Comparison of ENCODE assay signal across 9 mouse cellular contexts in the genomic region with DNA sequence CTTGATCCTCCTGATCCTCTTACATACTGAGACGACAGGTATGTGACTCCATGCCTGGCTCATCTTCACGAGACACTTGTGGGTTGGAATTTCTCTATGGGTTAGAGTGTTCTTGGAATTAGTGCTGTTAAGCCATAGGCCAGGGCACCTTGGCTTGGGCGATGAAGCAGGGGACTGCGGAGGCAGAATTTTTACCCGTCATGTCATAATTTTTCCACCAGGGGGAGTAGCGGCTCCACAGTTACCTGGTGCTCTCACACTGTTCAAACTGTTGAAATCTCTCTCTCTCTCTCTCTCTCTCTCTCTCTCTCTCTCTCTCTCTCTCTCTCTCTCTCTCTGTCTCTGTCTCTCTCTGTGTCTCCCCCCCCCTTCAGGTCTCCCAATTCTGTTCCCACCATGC. TPM values are rescaled to one million over a fixed set of nuclear protein-coding genes. Genes with fewer than 3 reads are reported as not detected.
DNase-seq lines count a peak whose midpoint lies in the region; ATAC-seq and TF ChIP-seq lines count a peak whose summit lies in the region.
"Had no signal": no experiment of that assay in that cellular context is flagged by ENCODE, and none has a peak within 500 bp of the region (broad histone marks: within the 10 kb centered on the region; RNA-seq: fewer than 3 reads in every experiment).

No protein-coding gene starts in this region.

- H3K27me3 ChIP-seq in G1E (ENCODE audit: insufficient read depth, low read length) = no peaks in the 10 kb centered on the region
- no peaks in the 10 kb centered on the region for H3K27me3 ChIP-seq in lung, postnatal 0 days (replicated peaks; ENCODE audit: insufficient read depth, low read length)
- H3K27me3 ChIP-seq: neural tube, embryonic 12.5 days had no signal

- WGBS in lung, postnatal 0 days = 11% methylated on average over 6 of the region's 6 CpGs

- TF ChIP-seq EP300 in lung, postnatal 0 days (IDR thresholded peaks at IDR 0.05) = no peak

- no peak overlapping the region for H3K27ac ChIP-seq in lung, postnatal 0 days (ENCODE audit: low read length)
- H3K27ac ChIP-seq: neural tube, embryonic 12.5 days had no signal

- H3K4me1 ChIP-seq in G1E (ENCODE audit: insufficient read depth, low read depth, low read length) = no peaks in the 10 kb centered on the region
- H3K4me1 ChIP-seq in lung, postnatal 0 days (ENCODE audit: insufficient read depth, low read depth, low read length) = no peaks in the 10 kb centered on the region; the same call in 1 of the 2 replicates
- H3K4me1 ChIP-seq: neural tube, embryonic 12.5 days had no signal

- H3K36me3 ChIP-seq in G1E (replicated peaks) = no peaks in the 10 kb centered on the region
- no peaks in the 10 kb centered on the region for H3K36me3 ChIP-seq in lung, postnatal 0 days (ENCODE audit: insufficient read depth, low read length)
- H3K36me3 ChIP-seq: neural tube, embryonic 12.5 days had no signal

- ATAC-seq in G1E (ENCODE audit: extremely low read depth, insufficient number of reproducible peaks, low FRiP score, poor library complexity, severe bottlenecking) = no peak
- ATAC-seq in frontal cortex, adult (ENCODE audit: low TSS enrichment) = peak; percentile 52; the same call in 1 of the 2 replicates
- 0 out of 2 replicates have a peak, but pooled peaks have one; percentile 33 for ATAC-seq in lung, postnatal 0 days
- no peak for ATAC-seq in erythroid progenitor cell, adult 5-6 weeks (replicated peaks; ENCODE audit: low FRiP score, poor library complexity, severe bottlenecking)

- 0 out of 2 replicates have a peak, but pooled peaks have one; percentile 10 for TF ChIP-seq CTCF in G1E (IDR thresholded peaks at IDR 0.05; ENCODE audit: low read depth, low read length)
- TF ChIP-seq CTCF in lung, postnatal 0 days (IDR thresholded peaks at IDR 0.05) = peak; percentile 75

- H3K9ac ChIP-seq in lung, postnatal 0 days (replicated peaks; ENCODE audit: low read depth) = no peak overlapping the region
- H3K9ac ChIP-seq: neural tube, embryonic 12.5 days had no signal

- no peak overlapping the region for H3K4me2 ChIP-seq in lung, postnatal 0 days (replicated peaks; ENCODE audit: low read depth, low read length)
- H3K4me2 ChIP-seq: neural tube, embryonic 12.5 days had no signal

- peak; percentile 8 for DNase-seq in CD4-positive helper T cell, adult 2 months (ENCODE audit: low read depth, low spot score)
- DNase-seq in G1E (ENCODE audit: low spot score) = no peak
- peak; percentile 45 for DNase-seq in cerebellum, adult 8-10 months
- peak; percentile 54 to 59 for DNase-seq in kidney, postnatal 25 days
- peak; percentile 46 for DNase-seq in lung, postnatal 0 days (ENCODE audit: low spot score)
- DNase-seq in right cerebral cortex, adult 18-20 months = peak; percentile 46

- no peak overlapping the region for H3K4me3 ChIP-seq in G1E (ENCODE audit: low read depth, low read length)
- H3K4me3 ChIP-seq in lung, postnatal 0 days (ENCODE audit: low read depth, low read length) = no peak overlapping the region
- H3K4me3 ChIP-seq: neural tube, embryonic 12.5 days had no signal

- H3K9me3 ChIP-seq in G1E (replicated peaks) = peaks cover 51% of the 10 kb centered on the region
- H3K9me3 ChIP-seq in lung, postnatal 0 days (ENCODE audit: low read length) = no peaks in the 10 kb centered on the region

RNA-seq across cellular contexts. Expression of gene Baiap2l1, which starts 29.9 kb away (rescaled TPM):
- not detected in 2 replicates for total RNA-seq in G1E (2014; fragmentation: Nextera tagmentation)
- 0.11 TPM in 1 of 2 replicates, not detected in the other for total RNA-seq in G1E (2017)
- not detected in 2 replicates for polyA plus RNA-seq in G1E (2012)
- polyA plus RNA-seq in lung, postnatal 0 days (2015; fragmentation: Nextera tagmentation; extraction: Ambion mirVana) = 18.3 and 21.5 TPM in 2 replicates
- not detected in 2 replicates for total RNA-seq in erythroid progenitor cell, adult 5-6 weeks (2015; ENCODE audit: low replicate concordance)
- total RNA-seq in erythroid progenitor cell, adult 5-6 weeks (2017; ENCODE audit: low replicate concordance) = not detected in 2 replicates

Comparison
In these comparisons a context has a peak if more than half of its experiments do, and no peak if none do; other contexts are left out.
1. ATAC-seq: peak in frontal cortex, adult (single experiment) and lung, postnatal 0 days (single experiment); none in G1E (single experiment) and erythroid progenitor cell, adult 5-6 weeks (single experiment).